Mouse (Mus musculus) liver, postnatal 0 days (tissue): ENCODE measurements around the gene Ddb1. TPM values are rescaled to one million over a fixed set of nuclear protein-coding genes. Genes with fewer than 3 reads are reported as not detected.

ENCODE experiments used
- ATAC-seq: fragments of 200-750 bp; cut with Nextera tagmentation; 2 replicates; pipeline ENCODE4 v1.8.0; 2017; ENCODE audit warnings: mild to moderate bottlenecking, moderate library complexity
- DNase-seq: peaks from one replicate; pipeline ENCODE4 v3.0.0-alpha.2; 2016
- H3K27ac ChIP-seq: fragments of 300-500 bp; sonication (generic); 2 replicates; pipeline ENCODE4 v1.5.1; 2014; ENCODE audit warnings: antibody characterized with exemption, moderate library complexity, mild to moderate bottlenecking, low read depth
- H3K27me3 ChIP-seq: fragments of 300-500 bp; sonication (generic); 2 replicates; pipeline ENCODE4 v1.6.1; 2014; ENCODE audit warnings: low read length, control low read depth, mixed read lengths; ENCODE audit not compliant: insufficient read depth
- H3K36me3 ChIP-seq: fragments of 300-500 bp; sonication (generic); replicated peaks from 2 replicates; pipeline ENCODE4 v1.6.1; 2014; ENCODE audit warnings: mild to moderate bottlenecking, control low read depth, low read length, moderate library complexity, mixed read lengths; ENCODE audit not compliant: insufficient read depth
- H3K4me1 ChIP-seq: fragments of 300-500 bp; sonication (generic); 2 replicates; pipeline ENCODE4 v1.6.1; 2014; ENCODE audit warnings: antibody characterized with exemption, mild to moderate bottlenecking, control low read depth; ENCODE audit not compliant: insufficient read depth
- H3K4me2 ChIP-seq: fragments of 300-500 bp; sonication (generic); 2 replicates; pipeline ENCODE4 v1.6.1; 2014; ENCODE audit warnings: low read depth, mild to moderate bottlenecking, low read length, moderate library complexity, mixed read lengths
- H3K4me3 ChIP-seq: fragments of 300-500 bp; sonication (generic); 2 replicates; pipeline ENCODE4 v1.5.1; 2014; ENCODE audit warnings: low read depth, low read length
- H3K9ac ChIP-seq: fragments of 300-500 bp; sonication (generic); replicated peaks from 2 replicates; pipeline ENCODE4 v1.6.1; 2014; ENCODE audit warnings: mild to moderate bottlenecking, moderate library complexity
- H3K9me3 ChIP-seq: fragments of 300-500 bp; sonication (generic); 2 replicates; pipeline ENCODE4 v1.6.1; 2016; ENCODE audit warnings: mild to moderate bottlenecking, control low read depth, low read length, mixed read lengths
- CTCF ChIP-seq: sonication (generic); IDR thresholded peaks from 2 replicates; pipeline ENCODE4 v1.5.1; 2016; ENCODE audit warnings: antibody characterized with exemption, low read depth
- EP300 ChIP-seq: IDR thresholded peaks from 2 replicates; pipeline ENCODE4 v1.6.1; 2016; ENCODE audit warnings: antibody characterized with exemption, low read depth, mild to moderate bottlenecking
- WGBS: fragments of 180-500 bp; shearing (Covaris S2); extraction: QIAGEN DNeasy Blood & Tissue Kit; methylation state at CpG from one replicate; pipeline ENCODE4 v1.1.7; 2014; ENCODE audit not compliant: insufficient replicate concordance; 5-methylcytosine and 5-hydroxymethylcytosine counted together
- polyA plus RNA-seq: library from polyadenylated mRNA; unstranded; fragments of >200 nt; fragmentation: Nextera tagmentation; extraction: Ambion mirVana; gene quantifications from 2 replicates; pipeline ENCODE4 v1.2.1, GENCODE M21; 2015

Gene Ddb1
- polyA plus RNA-seq, 1 experiment from 2014 or later = 81.3 TPM

GRCm38 (mm10) chr19:10602787-10603186 is 2.3 kb upstream of the Ddb1 start:
- 1% methylated on average over 9 of the region's 9 CpGs for WGBS
- peak overlapping the region; percentile 83 for H3K4me3 ChIP-seq
- no peaks in the 10 kb centered on the region for H3K27me3 ChIP-seq
- peaks cover 26% of the 10 kb centered on the region for H3K36me3 ChIP-seq
- peak; percentile 95 for TF ChIP-seq CTCF
- TF ChIP-seq EP300 = no peak
- peaks cover 39% of the 10 kb centered on the region for H3K4me1 ChIP-seq
- no peaks in the 10 kb centered on the region for H3K9me3 ChIP-seq
- H3K4me2 ChIP-seq = peak overlapping the region; percentile 85
- peak overlapping the region; percentile 91 for H3K9ac ChIP-seq
- peak; percentile 91 for DNase-seq
- peak overlapping the region; percentile 94 for H3K27ac ChIP-seq
- no peak for ATAC-seq

- 66% methylated on average over 18 of the region's 18 CpGs for WGBS
- DNase-seq (peak; percentile 48), ATAC-seq (peak; percentile 6; the same call in 1 of the 2 replicates)
- Histone ChIP-seq H3K27me3 (no peaks in the 10 kb centered on the region), H3K4me3 (peak overlapping the region; percentile 83), H3K9me3 (no peaks in the 10 kb centered on the region), H3K9ac (peak overlapping the region; percentile 91), H3K4me1 (peaks cover 39% of the 10 kb centered on the region), H3K4me2 (peak overlapping the region; percentile 85), H3K27ac (peak overlapping the region; percentile 94), H3K36me3 (peaks cover 29% of the 10 kb centered on the region)
- TF ChIP-seq EP300 = no peak
- TF ChIP-seq CTCF = no peak
Observed at GRCm38 (mm10) chr19:10603660-10604523, 1.2 kb upstream of the Ddb1 start.

- Histone ChIP-seq H3K4me3 (peak overlapping the region; percentile 83), H3K27ac (peak overlapping the region; percentile 94), H3K36me3 (peaks cover 31% of the 10 kb centered on the region), H3K9ac (peak overlapping the region; percentile 91), H3K9me3 (no peaks in the 10 kb centered on the region), H3K4me1 (peaks cover 39% of the 10 kb centered on the region), H3K4me2 (peak overlapping the region; percentile 85), H3K27me3 (no peaks in the 10 kb centered on the region)
- WGBS = 41% methylated on average over 3 of the region's 3 CpGs
- DNase-seq = no peak
- no peak for TF ChIP-seq EP300
- no peak for TF ChIP-seq CTCF
- ATAC-seq = no peak
Observed at GRCm38 (mm10) chr19:10604534-10604933, 593 bp upstream of the Ddb1 start.

- peak overlapping the region; percentile 83 for H3K4me3 ChIP-seq
- WGBS = 4% methylated on average over 20 of the region's 20 CpGs
- H3K36me3 ChIP-seq = peaks cover 37% of the 10 kb centered on the region
- no peaks in the 10 kb centered on the region for H3K27me3 ChIP-seq
- no peak for TF ChIP-seq EP300
- TF ChIP-seq CTCF = no peak
- DNase-seq (peak; percentile 53), ATAC-seq (peak; percentile 13; the same call in 1 of the 2 replicates)
- peak overlapping the region; percentile 94 for H3K27ac ChIP-seq
- H3K9ac ChIP-seq = peak overlapping the region; percentile 91
- no peaks in the 10 kb centered on the region for H3K9me3 ChIP-seq
- H3K4me1 ChIP-seq = peaks cover 39% of the 10 kb centered on the region
- peak overlapping the region; percentile 85 for H3K4me2 ChIP-seq
Observed at GRCm38 (mm10) chr19:10605901-10606622, 935 bp downstream of the Ddb1 start.

- no peaks in the 10 kb centered on the region for H3K9me3 ChIP-seq
- WGBS = 92% methylated on average over 5 of the region's 5 CpGs
- no peak overlapping the region for H3K4me3 ChIP-seq
- H3K36me3 ChIP-seq = peaks cover 63% of the 10 kb centered on the region
- H3K27me3 ChIP-seq = no peaks in the 10 kb centered on the region
- TF ChIP-seq CTCF = no peak
- no peak for TF ChIP-seq EP300
- ATAC-seq (no peak), DNase-seq (no peak)
- H3K27ac ChIP-seq = no peak overlapping the region
- no peak overlapping the region for H3K4me2 ChIP-seq
- H3K9ac ChIP-seq = no peak overlapping the region
- peaks cover 22% of the 10 kb centered on the region for H3K4me1 ChIP-seq
Observed at GRCm38 (mm10) chr19:10608573-10609240, 3.6 kb downstream of the Ddb1 start.
